Mouse (Mus musculus): Measurements from ENCODE around the gene 4921509C19Rik. TPM values are rescaled to one million over a fixed set of nuclear protein-coding genes. Genes with fewer than 3 reads are reported as not detected.
"Not testable (repeated sequence)": the region's sequence is repeated elsewhere in the genome, so short reads cannot be mapped to it uniquely, and the experiment has no call there.

4921509C19Rik gene
- total RNA-seq (2015; ENCODE audit: low replicate concordance) (not detected in 2 replicates), total RNA-seq (2017; ENCODE audit: low replicate concordance) (not detected in 2 replicates)

GRCm38 (mm10) chr2:151476053-151476452 lies at the start of gene 4921509C19Rik:
Gene 4921509C19Rik, minus strand, starts transcription at chr2:151476153.
- not testable (repeated sequence) for ATAC-seq (replicated peaks; ENCODE audit: low FRiP score, poor library complexity, severe bottlenecking)

- ATAC-seq (replicated peaks; ENCODE audit: low FRiP score, poor library complexity, severe bottlenecking), result no peak
Observed at GRCm38 (mm10) chr2:151525520-151525919, 49.6 kb upstream of the 4921509C19Rik start.

DNA sequence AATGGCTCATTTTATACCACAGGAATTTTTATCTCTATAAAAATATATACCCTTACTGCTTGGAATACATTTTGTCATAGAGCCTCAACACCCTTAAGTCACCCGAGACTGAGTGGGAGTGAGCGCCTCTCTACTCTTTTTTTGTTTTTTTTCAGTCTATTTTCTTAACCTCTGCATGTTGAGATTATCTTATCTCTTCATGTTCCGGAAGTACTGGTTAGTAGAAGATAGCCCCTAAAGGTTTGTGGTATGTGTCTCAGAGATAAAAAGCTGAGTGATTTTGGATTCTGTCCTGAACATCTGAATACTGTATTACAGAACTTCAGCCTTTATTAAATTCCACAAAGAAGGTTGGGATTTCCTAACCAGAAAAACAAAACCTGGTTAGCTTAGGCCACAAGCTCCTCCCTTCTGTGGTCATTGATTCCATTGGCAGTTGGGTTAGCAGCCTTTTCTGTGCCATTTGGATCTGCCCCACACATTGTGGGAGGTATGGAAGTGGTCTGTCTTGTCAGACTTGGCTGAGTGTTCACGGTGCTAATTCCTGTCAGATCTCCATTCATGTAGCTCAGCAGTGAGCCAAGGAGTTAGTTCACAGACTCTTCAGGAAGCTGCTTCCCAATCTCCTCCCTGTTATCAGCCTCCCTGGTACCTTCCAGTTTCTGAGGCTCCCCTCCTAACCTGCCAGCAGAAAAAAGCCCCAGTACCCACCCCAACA lies 48.5 kb upstream of the 4921509C19Rik start:
- no peak for ATAC-seq (replicated peaks; ENCODE audit: low FRiP score, poor library complexity, severe bottlenecking)

- ATAC-seq (replicated peaks; ENCODE audit: low FRiP score, poor library complexity, severe bottlenecking), result no peak
Observed at GRCm38 (mm10) chr2:151519000-151519399, 43.0 kb upstream of the 4921509C19Rik start.

- no peak for ATAC-seq (replicated peaks; ENCODE audit: low FRiP score, poor library complexity, severe bottlenecking)
Observed at GRCm38 (mm10) chr2:151513525-151514285, 37.8 kb upstream of the 4921509C19Rik start.

DNA sequence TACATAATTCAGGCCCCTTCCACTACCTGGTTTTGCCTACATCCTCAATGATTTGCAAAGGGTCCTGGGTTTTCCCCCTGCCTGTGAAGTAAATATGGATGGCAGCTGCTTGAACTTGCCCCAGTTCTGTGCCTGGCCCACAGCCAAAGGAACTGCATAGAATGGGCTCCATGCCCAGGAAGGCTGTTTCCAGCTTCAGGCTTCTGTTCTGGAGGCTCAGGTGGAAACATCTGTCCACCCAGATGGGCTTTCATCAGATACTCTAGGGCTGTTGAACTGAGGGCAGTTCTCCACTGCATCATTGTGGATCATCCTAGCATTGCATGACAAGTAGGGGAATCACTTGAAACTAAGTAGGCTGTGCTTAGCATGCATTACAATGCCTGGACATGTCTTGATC lies 36.2 kb upstream of the 4921509C19Rik start:
- no peak for ATAC-seq (replicated peaks; ENCODE audit: low FRiP score, poor library complexity, severe bottlenecking)

GRCm38 (mm10) chr2:151504226-151504625 lies 28.3 kb upstream of the 4921509C19Rik start:
- ATAC-seq (replicated peaks; ENCODE audit: low FRiP score, poor library complexity, severe bottlenecking), result no peak

GRCm38 (mm10) chr2:151500442-151501007 lies 24.6 kb upstream of the 4921509C19Rik start:
- ATAC-seq (replicated peaks; ENCODE audit: low FRiP score, poor library complexity, severe bottlenecking), result no peak

- ATAC-seq (replicated peaks; ENCODE audit: low FRiP score, poor library complexity, severe bottlenecking), result no peak
Observed at GRCm38 (mm10) chr2:151498358-151498757, 22.4 kb upstream of the 4921509C19Rik start.

- peak; percentile 99 for ATAC-seq (replicated peaks; ENCODE audit: low FRiP score, poor library complexity, severe bottlenecking)
Observed at GRCm38 (mm10) chr2:151494035-151494803, 18.3 kb upstream of the 4921509C19Rik start, which contains the start of gene Nsfl1c. Gene Nsfl1c, plus strand, starts transcription at chr2:151494182.

- ATAC-seq (replicated peaks; ENCODE audit: low FRiP score, poor library complexity, severe bottlenecking), result no peak
Observed at GRCm38 (mm10) chr2:151486496-151486895, 10.5 kb upstream of the 4921509C19Rik start.

DNA sequence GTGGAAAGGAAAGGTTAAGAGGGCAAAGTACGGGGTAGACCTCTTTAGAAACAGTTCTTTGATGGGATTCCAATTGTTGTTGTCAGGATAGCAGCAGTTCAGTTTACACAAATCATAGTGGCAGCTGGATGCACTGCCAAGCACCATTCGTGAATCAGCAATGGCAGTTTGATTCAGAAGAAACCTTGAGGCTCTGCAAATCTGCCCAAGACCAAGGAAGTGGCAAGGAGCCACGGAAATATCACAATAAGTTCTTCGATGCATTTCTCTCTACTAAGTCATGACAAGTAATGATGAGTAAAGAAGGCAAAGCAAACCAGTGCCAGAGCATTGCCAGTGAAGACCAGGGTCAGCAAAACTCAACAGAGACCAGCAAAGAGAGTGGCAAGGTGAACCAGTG lies 41.0 kb downstream of the 4921509C19Rik start:
- not testable (repeated sequence) for ATAC-seq (replicated peaks; ENCODE audit: low FRiP score, poor library complexity, severe bottlenecking)

- ATAC-seq (replicated peaks; ENCODE audit: low FRiP score, poor library complexity, severe bottlenecking), result not testable (repeated sequence)
Observed at GRCm38 (mm10) chr2:151434203-151434602, 41.8 kb downstream of the 4921509C19Rik start.

Other genes starting within 250 kb of the 4921509C19Rik start
- 4.8 and 16.1 TPM in 2 replicates for gene Nsfl1c, start 18.0 kb upstream of the 4921509C19Rik start, total RNA-seq (2015; ENCODE audit: low replicate concordance)
- gene Nsfl1c, start 18.0 kb upstream of the 4921509C19Rik start, total RNA-seq (2017; ENCODE audit: low replicate concordance), result 14.5 and 15.8 TPM in 2 replicates
- gene Fkbp1a, start 66.3 kb upstream of the 4921509C19Rik start, total RNA-seq (2015; ENCODE audit: low replicate concordance), result 11.3 and 18.0 TPM in 2 replicates
- 1.3 and 2.8 TPM in 2 replicates for gene Fkbp1a, start 66.3 kb upstream of the 4921509C19Rik start, total RNA-seq (2017; ENCODE audit: low replicate concordance)
- gene Sdcbp2, start 96.5 kb upstream of the 4921509C19Rik start, total RNA-seq (2015; ENCODE audit: low replicate concordance), result not detected in 2 replicates
- not detected in 2 replicates for gene Sdcbp2, start 96.5 kb upstream of the 4921509C19Rik start, total RNA-seq (2017; ENCODE audit: low replicate concordance)
- not detected in 2 replicates for gene Snph, start 156.4 kb upstream of the 4921509C19Rik start, total RNA-seq (2015; ENCODE audit: low replicate concordance)
- gene Snph, start 156.4 kb upstream of the 4921509C19Rik start, total RNA-seq (2017; ENCODE audit: low replicate concordance), result not detected in 2 replicates
- not detected in 2 replicates for gene Rad21l, start 192.4 kb upstream of the 4921509C19Rik start, total RNA-seq (2015; ENCODE audit: low replicate concordance)
- not detected in 2 replicates for gene Rad21l, start 192.4 kb upstream of the 4921509C19Rik start, total RNA-seq (2017; ENCODE audit: low replicate concordance)
- not detected in 2 replicates for gene Tmem74b, start 225.9 kb upstream of the 4921509C19Rik start, total RNA-seq (2015; ENCODE audit: low replicate concordance)
- gene Tmem74b, start 225.9 kb upstream of the 4921509C19Rik start, total RNA-seq (2017; ENCODE audit: low replicate concordance), result not detected in 2 replicates